In the genomic region with DNA sequence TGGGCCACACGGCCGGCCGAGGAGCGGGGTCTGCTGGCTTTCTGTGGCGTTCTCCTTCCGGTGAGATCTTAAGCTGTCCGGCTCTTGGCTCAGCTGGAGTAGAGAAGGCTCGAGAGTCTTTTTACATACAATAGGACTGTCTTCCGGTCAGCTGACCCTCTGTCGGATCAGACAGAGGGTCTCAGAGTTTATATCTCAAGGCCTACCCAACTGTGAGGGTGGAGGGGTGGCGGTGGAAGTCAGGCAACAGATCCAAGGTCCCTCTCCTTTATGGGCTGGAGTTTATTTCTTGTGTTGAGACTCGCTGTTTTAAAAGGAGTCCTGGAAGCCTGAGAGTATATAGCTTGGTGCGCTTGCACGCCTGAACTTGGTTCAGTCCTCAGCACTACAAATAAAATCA, we compare ENCODE assay signal across 7 mouse cellular contexts. TPM values are rescaled to one million over a fixed set of nuclear protein-coding genes. Genes with fewer than 3 reads are reported as not detected.
DNase-seq lines count a peak whose midpoint lies in the region; ATAC-seq and TF ChIP-seq lines count a peak whose summit lies in the region.

Gene Srgn, minus strand, starts transcription at position 101 of the 400 bp plus-strand sequence.

- H3K9me3 ChIP-seq in lung, postnatal 0 days (ENCODE audit: low read length), result no peaks in the 10 kb centered on the region
- H3K9me3 ChIP-seq in heart, postnatal 0 days (replicated peaks; ENCODE audit: control insufficient read depth, low read length), result no peaks in the 10 kb centered on the region

- no peak for DNase-seq in lung, postnatal 0 days (ENCODE audit: low spot score)
- DNase-seq in lung, adult 18-20 months, result no peak
- DNase-seq in heart, postnatal 0 days (ENCODE audit: low spot score), result no peak
- no peak for DNase-seq in urinary bladder, postnatal 4 days (ENCODE audit: low spot score in 2 of 2)
- no peak for DNase-seq in kidney, adult 9 months

- H3K27me3 ChIP-seq in lung, postnatal 0 days (replicated peaks; ENCODE audit: insufficient read depth, low read length), result no peaks in the 10 kb centered on the region
- no peaks in the 10 kb centered on the region for H3K27me3 ChIP-seq in heart, postnatal 0 days (ENCODE audit: control insufficient read depth, insufficient read depth, low read length)

- H3K4me1 ChIP-seq in lung, postnatal 0 days (ENCODE audit: insufficient read depth, low read depth, low read length), result no peaks in the 10 kb centered on the region
- H3K4me1 ChIP-seq in bone marrow macrophage, adult 2 months (ENCODE audit: control insufficient read depth, insufficient read depth, low read length), result peaks cover 9% of the 10 kb centered on the region
- H3K4me1 ChIP-seq in heart, postnatal 0 days (ENCODE audit: control insufficient read depth, insufficient read depth), result no peaks in the 10 kb centered on the region

- no peaks in the 10 kb centered on the region for H3K36me3 ChIP-seq in lung, postnatal 0 days (ENCODE audit: insufficient read depth, low read length)
- H3K36me3 ChIP-seq in heart, postnatal 0 days (replicated peaks; ENCODE audit: control insufficient read depth, insufficient read depth, low read length), result no peaks in the 10 kb centered on the region

- peak; percentile 23 for ATAC-seq in lung, postnatal 0 days
- no peak for ATAC-seq in heart, postnatal 0 days (ENCODE audit: insufficient read depth, low read depth)
- ATAC-seq in megakaryocyte progenitor cell, adult 5-6 weeks (replicated peaks; ENCODE audit: poor library complexity), result no peak

- no peak within 1 kb of the TSS for H3K9ac ChIP-seq in lung, postnatal 0 days (replicated peaks; ENCODE audit: low read depth)
- no peak within 1 kb of the TSS for H3K9ac ChIP-seq in heart, postnatal 0 days (replicated peaks; ENCODE audit: low read depth, low read length)

- no peak within 1 kb of the TSS for H3K27ac ChIP-seq in lung, postnatal 0 days (ENCODE audit: low read length)
- no peak within 1 kb of the TSS for H3K27ac ChIP-seq in bone marrow macrophage, adult 2 months (ENCODE audit: insufficient read depth, low read depth, low read length)
- H3K27ac ChIP-seq in heart, postnatal 0 days (ENCODE audit: low read depth), result no peak within 1 kb of the TSS

- TF ChIP-seq EP300 in lung, postnatal 0 days (IDR thresholded peaks at IDR 0.05), result no peak
- TF ChIP-seq EP300 in heart, postnatal 0 days (IDR thresholded peaks at IDR 0.05; ENCODE audit: low read depth), result no peak

- no peak for TF ChIP-seq POLR2A in bone marrow macrophage, adult 2 months (IDR thresholded peaks at IDR 0.05; ENCODE audit: borderline replicate concordance, low read depth, low read length)

- H3K4me2 ChIP-seq in lung, postnatal 0 days (replicated peaks; ENCODE audit: low read depth, low read length), result peak within 1 kb of the TSS; percentile 33
- H3K4me2 ChIP-seq in heart, postnatal 0 days (ENCODE audit: low read depth, low read length), result no peak within 1 kb of the TSS

- H3K4me3 ChIP-seq in lung, postnatal 0 days (ENCODE audit: low read depth, low read length), result no peak within 1 kb of the TSS; the same call in 1 of the 2 replicates
- H3K4me3 ChIP-seq in bone marrow macrophage, adult 2 months (ENCODE audit: insufficient read depth, low read length), result no peak within 1 kb of the TSS
- no peak within 1 kb of the TSS for H3K4me3 ChIP-seq in heart, postnatal 0 days (ENCODE audit: low read depth, low read length)

- WGBS in lung, postnatal 0 days, result 74% methylated on average over 14 of the region's 14 CpGs
- WGBS in heart, postnatal 0 days, result 83% methylated on average over 14 of the region's 14 CpGs

- no peak for TF ChIP-seq CTCF in lung, postnatal 0 days (IDR thresholded peaks at IDR 0.05)
- TF ChIP-seq CTCF in bone marrow macrophage, adult 2 months (IDR thresholded peaks at IDR 0.05; ENCODE audit: low read depth, low read length), result no peak
- TF ChIP-seq CTCF in heart, postnatal 0 days (IDR thresholded peaks at IDR 0.05; ENCODE audit: low read depth), result no peak

RNA-seq across cellular contexts. Expression of gene Srgn, which starts in this region (rescaled TPM):
- polyA plus RNA-seq in lung, postnatal 0 days (2015; fragmentation: Nextera tagmentation; extraction: Ambion mirVana), result 215 and 245 TPM in 2 replicates
- polyA plus RNA-seq in bone marrow macrophage, adult 2 months (2012; ENCODE audit: insufficient read depth, insufficient read length, missing spikeins), result 253 and 281 TPM in 2 replicates
- total RNA-seq in heart, postnatal 0 days (2014; rRNA removed; ENCODE audit: low replicate concordance), result 16.4 and 16.8 TPM in 2 replicates
- 19.1 and 21.8 TPM in 2 replicates for polyA plus RNA-seq in heart, postnatal 0 days (2015; fragmentation: Nextera tagmentation; extraction: Ambion mirVana)
- total RNA-seq in megakaryocyte progenitor cell, adult 5-6 weeks (2015), result 4,537 and 5,213 TPM in 2 replicates
- 2,549 and 3,020 TPM in 2 replicates for total RNA-seq in megakaryocyte progenitor cell, adult 5-6 weeks (2017)

Comparison
In these comparisons a context has a peak if more than half of its experiments do, and no peak if none do; other contexts are left out.
1. RNA of gene Srgn (total RNA-seq): 2,549 to 5,213 TPM in megakaryocyte progenitor cell, adult 5-6 weeks; 16.4 to 16.8 TPM in heart, postnatal 0 days; every median in the first group is over 100 times any median in the second.